In the genomic region with DNA sequence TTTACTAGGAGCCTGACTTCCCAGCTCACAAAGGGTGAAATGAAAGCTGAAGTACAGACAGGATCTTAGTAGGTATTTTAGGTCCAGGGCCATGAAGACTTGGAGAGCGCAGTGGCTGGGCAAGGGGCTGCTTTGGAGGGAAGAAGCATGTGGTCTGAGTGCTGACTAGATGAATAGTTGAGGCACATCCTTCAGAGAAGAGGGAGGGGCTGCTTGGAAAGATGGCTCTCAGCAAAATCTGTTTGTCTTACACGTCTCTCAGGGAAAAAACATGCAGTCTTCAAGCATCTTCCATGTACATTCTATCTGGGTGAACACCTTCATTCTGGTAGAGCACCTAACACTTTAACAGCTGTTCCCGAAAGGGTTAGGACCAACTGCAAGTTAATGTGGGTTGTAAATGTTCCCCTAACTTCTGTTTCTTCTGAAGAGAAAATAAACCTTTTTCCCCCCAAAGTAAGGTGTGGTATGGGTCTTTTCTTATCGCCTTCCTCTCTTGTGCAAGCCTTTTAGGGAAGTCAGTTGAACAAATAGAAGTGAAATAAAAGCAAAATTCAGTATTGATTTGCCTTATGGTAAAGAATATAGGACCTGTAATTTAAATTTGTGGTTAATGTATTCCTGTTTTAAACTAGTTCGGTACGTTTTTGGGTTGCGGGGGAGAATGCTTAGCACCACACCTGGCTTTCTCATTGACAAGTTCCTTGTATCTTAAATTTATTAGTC, we compare ENCODE assay signal across 9 mouse cellular contexts. TPM values are rescaled to one million over a fixed set of nuclear protein-coding genes. Genes with fewer than 3 reads are reported as not detected.
DNase-seq lines count a peak whose midpoint lies in the region; ATAC-seq and TF ChIP-seq lines count a peak whose summit lies in the region.
"Had no signal": no experiment of that assay in that cellular context is flagged by ENCODE, and none has a peak within 500 bp of the region (broad histone marks: within the 10 kb centered on the region; RNA-seq: fewer than 3 reads in every experiment).

No protein-coding gene starts in this region.

- no peak for TF ChIP-seq CTCF in E14TG2a.4 (conservative IDR thresholded peaks at IDR 0.05; ENCODE audit: low read length)
- no peak for TF ChIP-seq CTCF in embryonic fibroblast, embryonic 13.5 days (IDR thresholded peaks at IDR 0.05; ENCODE audit: borderline replicate concordance, insufficient read depth, low read length)

- H3K9ac ChIP-seq in kidney, embryonic 16.5 days (replicated peaks; ENCODE audit: low read length) = no peak overlapping the region
- peak overlapping the region; percentile 100 for H3K9ac ChIP-seq in liver, embryonic 13.5 days

- no peak for TF ChIP-seq POLR2A in embryonic fibroblast, embryonic 13.5 days (IDR thresholded peaks at IDR 0.05; ENCODE audit: low read depth, low read length)

- 72% methylated on average over 7 of the region's 7 CpGs for WGBS in kidney, embryonic 16.5 days
- WGBS in liver, embryonic 13.5 days (ENCODE audit: insufficient replicate concordance) = 67% methylated on average over 7 of the region's 7 CpGs

- no peaks in the 10 kb centered on the region for H3K9me3 ChIP-seq in kidney, embryonic 16.5 days (ENCODE audit: low read length)
- H3K9me3 ChIP-seq in E14TG2a.4 (ENCODE audit: low read length) = no peaks in the 10 kb centered on the region
- H3K9me3 ChIP-seq in liver, embryonic 13.5 days (replicated peaks) = no peaks in the 10 kb centered on the region

- peak overlapping the region; percentile 22; the same call in 1 of the 2 replicates for H3K27ac ChIP-seq in kidney, embryonic 16.5 days (ENCODE audit: low read length)
- H3K27ac ChIP-seq in embryonic fibroblast, embryonic 13.5 days (ENCODE audit: insufficient read depth, low read length) = peak overlapping the region; percentile 62
- H3K27ac ChIP-seq in liver, embryonic 13.5 days = peak overlapping the region; percentile 88

- peak overlapping the region; percentile 2; the same call in 1 of the 2 replicates for H3K4me3 ChIP-seq in kidney, embryonic 16.5 days (ENCODE audit: low read length)
- H3K4me3 ChIP-seq in E14TG2a.4 (replicated peaks; ENCODE audit: low read length) = peak overlapping the region; percentile 93
- peak overlapping the region; percentile 45 for H3K4me3 ChIP-seq in embryonic fibroblast, embryonic 13.5 days (ENCODE audit: insufficient read depth, low read length)
- peak overlapping the region; percentile 97 for H3K4me3 ChIP-seq in liver, embryonic 13.5 days (replicated peaks)

- no peak for DNase-seq in kidney, postnatal 25 days
- DNase-seq in liver, embryonic 13.5 days = no peak
- DNase-seq in embryo, embryonic 10 days (ENCODE audit: low spot score) = no peak
- no peak for DNase-seq in ovary, postnatal 14 days (ENCODE audit: low spot score)
- DNase-seq: kidney, postnatal 14 days had no signal

- H3K27me3 ChIP-seq in kidney, embryonic 16.5 days (ENCODE audit: insufficient read depth, low read length) = no peaks in the 10 kb centered on the region
- H3K27me3 ChIP-seq in E14TG2a.4 (ENCODE audit: insufficient read depth, low read length) = no peaks in the 10 kb centered on the region
- H3K27me3 ChIP-seq in liver, embryonic 13.5 days = no peaks in the 10 kb centered on the region

- H3K4me1 ChIP-seq in kidney, embryonic 16.5 days (ENCODE audit: insufficient read depth, low read length) = peaks cover 71% of the 10 kb centered on the region
- peaks cover 56% of the 10 kb centered on the region for H3K4me1 ChIP-seq in E14TG2a.4 (replicated peaks; ENCODE audit: low read depth, low read length)
- H3K4me1 ChIP-seq in embryonic fibroblast, embryonic 13.5 days (ENCODE audit: control insufficient read depth, insufficient read depth, low read length) = peaks cover 35% of the 10 kb centered on the region
- peaks cover 79% of the 10 kb centered on the region for H3K4me1 ChIP-seq in liver, embryonic 13.5 days (replicated peaks)

- H3K4me2 ChIP-seq in kidney, embryonic 16.5 days (replicated peaks; ENCODE audit: low read depth, low read length) = peak overlapping the region; percentile 32
- peak overlapping the region; percentile 87 for H3K4me2 ChIP-seq in liver, embryonic 13.5 days

- ATAC-seq in kidney, embryonic 16.5 days (ENCODE audit: low FRiP score, low TSS enrichment) = no peak
- no peak for ATAC-seq in liver, embryonic 13.5 days (ENCODE audit: low read depth)
- ATAC-seq in granulocyte monocyte progenitor cell, adult 5-6 weeks (replicated peaks; ENCODE audit: poor library complexity, severe bottlenecking) = no peak

- peaks cover 37% of the 10 kb centered on the region for H3K36me3 ChIP-seq in kidney, embryonic 16.5 days (ENCODE audit: insufficient read depth, low read length)
- H3K36me3 ChIP-seq in E14TG2a.4 (ENCODE audit: insufficient read depth, low read length) = peaks cover 73% of the 10 kb centered on the region
- peaks cover 55% of the 10 kb centered on the region for H3K36me3 ChIP-seq in liver, embryonic 13.5 days

RNA-seq across cellular contexts. Expression of a gene that starts 4.3 kb away (rescaled TPM):
- polyA plus RNA-seq in kidney, embryonic 16.5 days (2015; fragmentation: Nextera tagmentation; extraction: Ambion mirVana) = 23.7 and 38.1 TPM in 2 replicates
- polyA plus RNA-seq in embryonic fibroblast, embryonic 13.5 days (2011; ENCODE audit: insufficient read length, low read depth, missing spikeins) = 109 and 118 TPM in 2 replicates
- polyA plus RNA-seq in liver, embryonic 13.5 days (2015; fragmentation: Nextera tagmentation; extraction: Ambion mirVana) = 31.8 and 33.3 TPM in 2 replicates
- 88.5 and 94.4 TPM in 2 replicates for total RNA-seq in granulocyte monocyte progenitor cell, adult 5-6 weeks (2014; fragmentation: Nextera tagmentation)
- 123 and 124 TPM in 2 replicates for total RNA-seq in granulocyte monocyte progenitor cell, adult 5-6 weeks (2017)

RNA-seq across cellular contexts. Expression of a gene that starts 24.8 kb away (rescaled TPM):
- 3.8 and 3.9 TPM in 2 replicates for polyA plus RNA-seq in kidney, embryonic 16.5 days (2015; fragmentation: Nextera tagmentation; extraction: Ambion mirVana)
- polyA plus RNA-seq in embryonic fibroblast, embryonic 13.5 days (2011; ENCODE audit: insufficient read length, low read depth, missing spikeins) = 18.9 and 26.4 TPM in 2 replicates
- polyA plus RNA-seq in liver, embryonic 13.5 days (2015; fragmentation: Nextera tagmentation; extraction: Ambion mirVana) = 0.37 and 0.83 TPM in 2 replicates
- total RNA-seq in granulocyte monocyte progenitor cell, adult 5-6 weeks (2014; fragmentation: Nextera tagmentation) = 0.23 and 1.4 TPM in 2 replicates
- total RNA-seq in granulocyte monocyte progenitor cell, adult 5-6 weeks (2017) = 0.17 TPM in 1 of 2 replicates, not detected in the other

RNA-seq across cellular contexts. Expression of a gene that starts 38.1 kb away (rescaled TPM):
- polyA plus RNA-seq in kidney, embryonic 16.5 days (2015; fragmentation: Nextera tagmentation; extraction: Ambion mirVana) = 76.4 and 78.6 TPM in 2 replicates
- 71.5 and 86.4 TPM in 2 replicates for polyA plus RNA-seq in embryonic fibroblast, embryonic 13.5 days (2011; ENCODE audit: insufficient read length, low read depth, missing spikeins)
- polyA plus RNA-seq in liver, embryonic 13.5 days (2015; fragmentation: Nextera tagmentation; extraction: Ambion mirVana) = 33.4 and 36.8 TPM in 2 replicates
- total RNA-seq in granulocyte monocyte progenitor cell, adult 5-6 weeks (2014; fragmentation: Nextera tagmentation) = 44.2 and 44.3 TPM in 2 replicates
- total RNA-seq in granulocyte monocyte progenitor cell, adult 5-6 weeks (2017) = 47.7 and 63.0 TPM in 2 replicates

Comparison
In these comparisons a context has a peak if more than half of its experiments do, and no peak if none do; other contexts are left out.
1. H3K27ac ChIP-seq: peak in every context shown above with its lines; median percentile 88 in liver, embryonic 13.5 days; 62 in embryonic fibroblast, embryonic 13.5 days; 22 in kidney, embryonic 16.5 days.
2. H3K4me3 ChIP-seq: peak in every context shown above with its lines; median percentile 97 in liver, embryonic 13.5 days; 93 in E14TG2a.4; 45 in embryonic fibroblast, embryonic 13.5 days; 2 in kidney, embryonic 16.5 days.